Mouse (Mus musculus) effector memory CD4-positive, alpha-beta T cell, adult 7 months (primary cell): ENCODE data around the gene AI481877. TPM values are rescaled to one million over a fixed set of nuclear protein-coding genes. Genes with fewer than 3 reads are reported as not detected.

ENCODE experiments used
- polyA plus RNA-seq: library from polyadenylated mRNA; unstranded; fragments of 100-300 nt; shearing (Covaris generic); gene quantifications from one replicate; pipeline ENCODE4 v1.2.1, GENCODE M21; 2017

The AI481877 gene
- polyA plus RNA-seq = not detected

GRCm38 (mm10) chr4:59138507-59139033, at the start of gene AI481877:
Gene AI481877, minus strand, starts transcription at chr4:59138983.

GRCm38 (mm10) chr4:59034918-59035785, 103.6 kb downstream of the AI481877 start, which contains the start of gene Gng10:
Gene Gng10, plus strand, starts transcription at chr4:59035088.

GRCm38 (mm10) chr4:59002948-59003805, 135.6 kb downstream of the AI481877 start, which contains the start of gene Gm20503:
Gene Gm20503, plus strand, starts transcription at chr4:59003210.

GRCm38 (mm10) chr4:58994762-58995161, 144.0 kb downstream of the AI481877 start, which contains the start of gene Dnajc25:
Gene Dnajc25, plus strand, starts transcription at chr4:58995062.

Other genes with a start within 250 kb of the AI481877 start
- 55.5 TPM for gene Ecpas, start 226.2 kb downstream of the AI481877 start, polyA plus RNA-seq
- gene Zkscan16, start 195.4 kb downstream of the AI481877 start, polyA plus RNA-seq = not detected
- not detected for gene Ptgr1, start 151.9 kb downstream of the AI481877 start, polyA plus RNA-seq
- 6.0 TPM for gene Dnajc25, start 143.9 kb downstream of the AI481877 start, polyA plus RNA-seq
- 6.6 TPM for gene Gm20503, start 135.8 kb downstream of the AI481877 start, polyA plus RNA-seq
- 74.6 TPM for gene Gng10, start 103.9 kb downstream of the AI481877 start, polyA plus RNA-seq
- gene Ugcg, start 50.3 kb upstream of the AI481877 start, polyA plus RNA-seq = 117 TPM